ENCODE assay signal across 14 mouse cellular contexts in the genomic region with DNA sequence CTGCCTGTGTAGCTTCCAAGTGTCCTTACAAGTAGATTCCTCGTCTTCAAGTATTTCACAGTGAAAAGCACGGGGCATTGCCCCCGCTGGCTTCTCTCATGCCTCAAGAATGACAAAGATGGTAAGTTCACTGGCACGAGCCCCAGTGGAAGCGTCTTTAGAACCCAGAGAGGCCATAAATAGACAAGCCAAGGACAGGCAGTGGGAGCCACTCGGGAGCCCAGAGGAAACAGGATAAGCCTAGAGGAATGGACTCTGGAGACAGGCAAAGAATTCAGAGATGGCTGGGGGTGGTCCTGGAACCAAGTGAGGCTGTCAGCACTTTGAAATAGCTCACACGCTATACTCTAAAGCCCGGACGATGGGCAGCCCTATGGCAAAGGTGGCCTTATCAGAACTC. TPM values are rescaled to one million over a fixed set of nuclear protein-coding genes. Genes with fewer than 3 reads are reported as not detected.
DNase-seq lines count a peak whose midpoint lies in the region; ATAC-seq and TF ChIP-seq lines count a peak whose summit lies in the region.
"Had no signal": no experiment of that assay in that cellular context is flagged by ENCODE, and none has a peak within 500 bp of the region (broad histone marks: within the 10 kb centered on the region; RNA-seq: fewer than 3 reads in every experiment).

No protein-coding gene starts in this region.

- no peak overlapping the region for H3K4me3 ChIP-seq in intestine, embryonic 16.5 days (ENCODE audit: low read length)
- no peak overlapping the region for H3K4me3 ChIP-seq in intestine, embryonic 15.5 days (replicated peaks)
- no peak overlapping the region for H3K4me3 ChIP-seq in intestine, postnatal 0 days (ENCODE audit: low read depth, low read length)
- H3K4me3 ChIP-seq: forebrain, embryonic 10.5 days had no signal

- H3K4me1 ChIP-seq in intestine, embryonic 16.5 days (ENCODE audit: control insufficient read depth, insufficient read depth, low read length): peaks cover 6% of the 10 kb centered on the region
- peaks cover 9% of the 10 kb centered on the region for H3K4me1 ChIP-seq in intestine, embryonic 15.5 days (replicated peaks)
- H3K4me1 ChIP-seq in intestine, postnatal 0 days (replicated peaks; ENCODE audit: control insufficient read depth, insufficient read depth, low read length): 0 out of 2 replicates have a peak, but pooled peaks cover under 1% of the 10 kb centered on the region

- no peaks in the 10 kb centered on the region for H3K27me3 ChIP-seq in intestine, embryonic 16.5 days (replicated peaks; ENCODE audit: control insufficient read depth, insufficient read depth, low read length)
- H3K27me3 ChIP-seq in intestine, embryonic 15.5 days (replicated peaks): no peaks in the 10 kb centered on the region
- H3K27me3 ChIP-seq in intestine, postnatal 0 days (replicated peaks; ENCODE audit: control insufficient read depth, insufficient read depth, low read length): no peaks in the 10 kb centered on the region

- peak; percentile 22 for DNase-seq in adrenal gland, postnatal 10 days
- peak; percentile 58 to 69 for DNase-seq in heart, adult 18-20 months
- DNase-seq in heart, postnatal 14 days: peak; percentile 30 to 52
- DNase-seq in frontal cortex, postnatal 14 days (ENCODE audit: low spot score in 2 of 2): no peak
- DNase-seq: spleen, adult 18-20 months; thymus, postnatal 25 days had no signal

- intact Hi-C loops in heart, postnatal 14 days (cut with DNase I): no loop called here

- no peak overlapping the region for H3K9ac ChIP-seq in intestine, embryonic 16.5 days (ENCODE audit: low read depth, low read length)
- no peak overlapping the region for H3K9ac ChIP-seq in intestine, embryonic 15.5 days
- H3K9ac ChIP-seq in intestine, postnatal 0 days (ENCODE audit: low read depth, low read length): no peak overlapping the region
- H3K9ac ChIP-seq: liver, embryonic 14.5 days had no signal

- no peak overlapping the region for H3K4me2 ChIP-seq in intestine, embryonic 16.5 days (ENCODE audit: low read depth, low read length)
- H3K4me2 ChIP-seq in intestine, embryonic 15.5 days (replicated peaks): no peak overlapping the region
- no peak overlapping the region for H3K4me2 ChIP-seq in intestine, postnatal 0 days (replicated peaks; ENCODE audit: low read depth)

- H3K27ac ChIP-seq in intestine, embryonic 16.5 days (ENCODE audit: low read length): peak overlapping the region; percentile 39
- no peak overlapping the region for H3K27ac ChIP-seq in intestine, embryonic 15.5 days
- no peak overlapping the region for H3K27ac ChIP-seq in intestine, postnatal 0 days (ENCODE audit: low read depth, low read length)
- H3K27ac ChIP-seq: forebrain, embryonic 10.5 days; kidney, postnatal 0 days; liver, embryonic 14.5 days; macrophage had no signal

- 73% methylated on average over 9 of the region's 9 CpGs for WGBS in intestine, embryonic 16.5 days
- WGBS in intestine, embryonic 15.5 days: 72% methylated on average over 9 of the region's 9 CpGs
- WGBS in intestine, postnatal 0 days: 69% methylated on average over 9 of the region's 9 CpGs

- no peaks in the 10 kb centered on the region for H3K36me3 ChIP-seq in intestine, embryonic 16.5 days (ENCODE audit: control insufficient read depth, insufficient read depth, low read length)
- H3K36me3 ChIP-seq in intestine, embryonic 15.5 days: no peaks in the 10 kb centered on the region
- no peaks in the 10 kb centered on the region; the same call in 1 of the 2 replicates for H3K36me3 ChIP-seq in intestine, postnatal 0 days (ENCODE audit: control insufficient read depth, insufficient read depth)
- H3K36me3 ChIP-seq: forebrain, embryonic 10.5 days had no signal

- 0 out of 2 replicates have a peak, but pooled peaks have one; percentile 20 for ATAC-seq in intestine, embryonic 16.5 days
- no peak for ATAC-seq in intestine, embryonic 15.5 days
- ATAC-seq in intestine, postnatal 0 days: no peak
- ATAC-seq in CD4-positive, CD25-positive, alpha-beta regulatory T cell, adult 4 months: no peak

- no peak for TF ChIP-seq CTCF in intestine, postnatal 0 days (IDR thresholded peaks at IDR 0.05; ENCODE audit: low read depth)

- H3K9me3 ChIP-seq in intestine, embryonic 16.5 days (ENCODE audit: control insufficient read depth, low read length): no peaks in the 10 kb centered on the region
- no peaks in the 10 kb centered on the region for H3K9me3 ChIP-seq in intestine, embryonic 15.5 days
- H3K9me3 ChIP-seq in intestine, postnatal 0 days (ENCODE audit: control insufficient read depth): no peaks in the 10 kb centered on the region
- H3K9me3 ChIP-seq: forebrain, embryonic 10.5 days had no signal

RNA-seq across cellular contexts. Expression of a gene that starts 45.8 kb away (rescaled TPM):
- 80.0 and 84.3 TPM in 2 replicates for polyA plus RNA-seq in intestine, embryonic 16.5 days (2015; fragmentation: Nextera tagmentation; extraction: Ambion mirVana)
- polyA plus RNA-seq in intestine, embryonic 15.5 days (2015; fragmentation: Nextera tagmentation; extraction: Ambion mirVana): 72.1 and 76.3 TPM in 2 replicates
- 100 to 1,000 TPM; 172 to 181 TPM for total RNA-seq in adrenal gland, postnatal 10 days (2021)
- 100 to 1,000 TPM; 642 to 766 TPM for total RNA-seq in heart, adult 18-20 months (2021)
- 100 to 1,000 TPM; 523 to 539 TPM for total RNA-seq in heart, postnatal 14 days (2021)
- 73.8 and 86.2 TPM in 2 replicates for polyA plus RNA-seq in intestine, postnatal 0 days (2015; fragmentation: Nextera tagmentation; extraction: Ambion mirVana)
- polyA plus RNA-seq in CD4-positive, CD25-positive, alpha-beta regulatory T cell, adult 4 months (2017; shearing (Covaris generic)): 10 to 100 TPM; 19.0 to 28.5 TPM

Comparison
In these comparisons a context has a peak if more than half of its experiments do, and no peak if none do; other contexts are left out.
1. DNase-seq: peak in adrenal gland, postnatal 10 days (single experiment), heart, adult 18-20 months (2 of 2) and heart, postnatal 14 days (2 of 2); none in frontal cortex, postnatal 14 days (0 of 2).